Comparison of ENCODE assay signal across 9 mouse cellular contexts in the genomic region with DNA sequence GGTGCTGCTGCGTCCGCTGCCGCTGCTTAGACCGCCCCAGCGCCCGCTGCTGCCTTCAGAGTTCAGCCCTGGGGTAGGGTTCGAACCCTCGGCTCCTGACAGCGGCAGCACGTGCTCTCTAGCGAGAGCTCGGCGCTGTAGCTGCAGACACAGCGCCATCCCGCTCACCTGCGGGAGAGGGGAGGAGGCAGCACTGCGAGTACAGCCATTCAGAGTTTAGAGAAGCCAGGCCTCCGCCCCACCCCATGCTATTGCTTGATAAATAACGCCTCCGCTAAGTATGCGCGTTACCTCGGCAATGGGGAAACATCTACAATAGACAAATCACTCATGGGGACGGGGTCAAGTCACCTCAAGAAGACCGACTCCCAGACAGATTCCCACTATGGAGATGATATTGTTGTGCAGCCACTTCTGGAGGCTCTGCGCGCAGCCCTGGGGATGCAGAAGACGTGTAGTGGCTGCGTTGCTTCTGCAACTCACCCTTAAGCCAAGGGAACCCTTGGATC. TPM values are rescaled to one million over a fixed set of nuclear protein-coding genes. Genes with fewer than 3 reads are reported as not detected.
DNase-seq lines count a peak whose midpoint lies in the region; ATAC-seq lines count a peak whose summit lies in the region.
"Had no signal": no experiment of that assay in that cellular context is flagged by ENCODE, and none has a peak within 500 bp of the region (broad histone marks: within the 10 kb centered on the region; RNA-seq: fewer than 3 reads in every experiment).

No protein-coding gene starts in this region.

- H3K9ac ChIP-seq in kidney, embryonic 15.5 days = no peak overlapping the region
- H3K9ac ChIP-seq in intestine, embryonic 14.5 days (ENCODE audit: low read length) = no peak overlapping the region
- no peak overlapping the region for H3K9ac ChIP-seq in midbrain, embryonic 14.5 days (replicated peaks; ENCODE audit: low read length)

- peak; percentile 6; the same call in 1 of the 2 replicates for ATAC-seq in kidney, embryonic 15.5 days (replicated peaks; ENCODE audit: low FRiP score)
- ATAC-seq in intestine, embryonic 14.5 days (replicated peaks; ENCODE audit: low FRiP score, low TSS enrichment, low read depth) = peak; percentile 14; the same call in 1 of the 2 replicates
- ATAC-seq in midbrain, embryonic 14.5 days (ENCODE audit: low FRiP score, low TSS enrichment) = no peak

- peaks cover 44% of the 10 kb centered on the region for H3K4me1 ChIP-seq in kidney, embryonic 15.5 days
- H3K4me1 ChIP-seq in intestine, embryonic 14.5 days (replicated peaks; ENCODE audit: control insufficient read depth, insufficient read depth, low read length) = peaks cover 24% of the 10 kb centered on the region
- H3K4me1 ChIP-seq in midbrain, embryonic 14.5 days (ENCODE audit: control insufficient read depth, insufficient read depth, low read length) = peaks cover 14% of the 10 kb centered on the region; the same call in 1 of the 2 replicates

- no peak for DNase-seq in kidney, postnatal 36 days
- peak; percentile 74 for DNase-seq in embryo, embryonic 10.5 days (ENCODE audit: low spot score)
- peak; percentile 76 for DNase-seq in intestine, embryonic 14.5 days (ENCODE audit: low spot score)
- peak; percentile 49 for DNase-seq in midbrain, embryonic 14.5 days
- no peak for DNase-seq in thymus, postnatal 0 days (ENCODE audit: low spot score)
- DNase-seq in cerebellum, adult 11 months = no peak
- no peak for DNase-seq in frontal cortex, postnatal 10 days (ENCODE audit: low spot score in 2 of 2)

- H3K27ac ChIP-seq in kidney, embryonic 15.5 days = peak overlapping the region; percentile 34; the same call in 1 of the 2 replicates
- H3K27ac ChIP-seq in intestine, embryonic 14.5 days (ENCODE audit: low read depth) = peak overlapping the region; percentile 55
- H3K27ac ChIP-seq in midbrain, embryonic 14.5 days (replicated peaks; ENCODE audit: low read depth, low read length) = peak overlapping the region; percentile 75

- H3K36me3 ChIP-seq in kidney, embryonic 15.5 days = peaks cover 37% of the 10 kb centered on the region
- H3K36me3 ChIP-seq in intestine, embryonic 14.5 days (ENCODE audit: control insufficient read depth, insufficient read depth, low read length) = peaks cover 39% of the 10 kb centered on the region
- H3K36me3 ChIP-seq in midbrain, embryonic 14.5 days (ENCODE audit: control insufficient read depth, insufficient read depth, low read length) = peaks cover 9% of the 10 kb centered on the region

- H3K27me3 ChIP-seq in kidney, embryonic 15.5 days = peaks cover 25% of the 10 kb centered on the region
- H3K27me3 ChIP-seq in intestine, embryonic 14.5 days (replicated peaks; ENCODE audit: control insufficient read depth, insufficient read depth, low read length) = no peaks in the 10 kb centered on the region
- peaks cover 3% of the 10 kb centered on the region; the same call in 1 of the 2 replicates for H3K27me3 ChIP-seq in midbrain, embryonic 14.5 days (ENCODE audit: control insufficient read depth, insufficient read depth, low read length)

- peak overlapping the region; percentile 57 for H3K4me2 ChIP-seq in kidney, embryonic 15.5 days
- peak overlapping the region; percentile 47 for H3K4me2 ChIP-seq in intestine, embryonic 14.5 days (ENCODE audit: low read length)
- H3K4me2 ChIP-seq in midbrain, embryonic 14.5 days (ENCODE audit: low read length) = peak overlapping the region; percentile 36; the same call in 1 of the 2 replicates

- peak overlapping the region; percentile 29 for H3K4me3 ChIP-seq in kidney, embryonic 15.5 days (replicated peaks)
- no peak overlapping the region for H3K4me3 ChIP-seq in intestine, embryonic 14.5 days (ENCODE audit: low read depth, low read length)
- no peak overlapping the region for H3K4me3 ChIP-seq in midbrain, embryonic 14.5 days (replicated peaks; ENCODE audit: low read depth, low read length)

- WGBS in kidney, embryonic 15.5 days = 15% methylated on average over 29 of the region's 29 CpGs
- WGBS in intestine, embryonic 14.5 days = 10% methylated on average over 29 of the region's 29 CpGs
- 6% methylated on average over 29 of the region's 29 CpGs for WGBS in midbrain, embryonic 14.5 days

- H3K9me3 ChIP-seq in kidney, embryonic 15.5 days (replicated peaks) = no peaks in the 10 kb centered on the region
- no peaks in the 10 kb centered on the region for H3K9me3 ChIP-seq in intestine, embryonic 14.5 days (ENCODE audit: control insufficient read depth, low read length)
- H3K9me3 ChIP-seq in midbrain, embryonic 14.5 days (ENCODE audit: control insufficient read depth, low read length) = no peaks in the 10 kb centered on the region
- H3K9me3 ChIP-seq: G1E had no signal

RNA-seq across cellular contexts. Expression of a gene that starts 4.5 kb away (rescaled TPM):
- polyA plus RNA-seq in kidney, embryonic 15.5 days (2015; fragmentation: Nextera tagmentation; extraction: Ambion mirVana) = 1.2 and 2.4 TPM in 2 replicates
- polyA plus RNA-seq in intestine, embryonic 14.5 days (2014; fragmentation: Nextera tagmentation; extraction: Ambion mirVana) = 2.6 and 3.0 TPM in 2 replicates
- polyA plus RNA-seq in midbrain, embryonic 14.5 days (2014; fragmentation: Nextera tagmentation; extraction: Ambion mirVana) = 0.76 and 1.0 TPM in 2 replicates
- 143 and 146 TPM in 2 replicates for polyA plus RNA-seq in thymus, postnatal 0 days (2015; fragmentation: Nextera tagmentation; extraction: Ambion mirVana)

RNA-seq across cellular contexts. Expression of a gene that starts 6.5 kb away (rescaled TPM):
- polyA plus RNA-seq in kidney, embryonic 15.5 days (2015; fragmentation: Nextera tagmentation; extraction: Ambion mirVana) = 0.10 and 0.23 TPM in 2 replicates
- polyA plus RNA-seq in intestine, embryonic 14.5 days (2014; fragmentation: Nextera tagmentation; extraction: Ambion mirVana) = 0.24 TPM in 1 of 2 replicates, not detected in the other
- polyA plus RNA-seq in midbrain, embryonic 14.5 days (2014; fragmentation: Nextera tagmentation; extraction: Ambion mirVana) = 0.16 and 0.54 TPM in 2 replicates
- polyA plus RNA-seq in thymus, postnatal 0 days (2015; fragmentation: Nextera tagmentation; extraction: Ambion mirVana) = 0.17 TPM in 1 of 2 replicates, not detected in the other
- polyA plus RNA-seq: G1E had no signal

RNA-seq across cellular contexts. Expression of a gene that starts 18.8 kb away (rescaled TPM):
- 196 and 207 TPM in 2 replicates for polyA plus RNA-seq in kidney, embryonic 15.5 days (2015; fragmentation: Nextera tagmentation; extraction: Ambion mirVana)
- 129 and 139 TPM in 2 replicates for polyA plus RNA-seq in intestine, embryonic 14.5 days (2014; fragmentation: Nextera tagmentation; extraction: Ambion mirVana)
- 38.4 and 59.7 TPM in 2 replicates for polyA plus RNA-seq in midbrain, embryonic 14.5 days (2014; fragmentation: Nextera tagmentation; extraction: Ambion mirVana)
- polyA plus RNA-seq in thymus, postnatal 0 days (2015; fragmentation: Nextera tagmentation; extraction: Ambion mirVana) = 4.8 and 5.1 TPM in 2 replicates
- polyA plus RNA-seq: G1E had no signal

RNA-seq across cellular contexts. Expression of a gene that starts 22.4 kb away (rescaled TPM):
- polyA plus RNA-seq in kidney, embryonic 15.5 days (2015; fragmentation: Nextera tagmentation; extraction: Ambion mirVana) = 0.97 and 1.4 TPM in 2 replicates
- 0.80 and 1.0 TPM in 2 replicates for polyA plus RNA-seq in intestine, embryonic 14.5 days (2014; fragmentation: Nextera tagmentation; extraction: Ambion mirVana)
- polyA plus RNA-seq in midbrain, embryonic 14.5 days (2014; fragmentation: Nextera tagmentation; extraction: Ambion mirVana) = 2.4 and 2.7 TPM in 2 replicates
- polyA plus RNA-seq in thymus, postnatal 0 days (2015; fragmentation: Nextera tagmentation; extraction: Ambion mirVana) = 5.1 and 7.6 TPM in 2 replicates
- polyA plus RNA-seq: G1E had no signal

RNA-seq across cellular contexts. Expression of a gene that starts 29.7 kb away (rescaled TPM):
- polyA plus RNA-seq in kidney, embryonic 15.5 days (2015; fragmentation: Nextera tagmentation; extraction: Ambion mirVana) = 0.78 and 1.1 TPM in 2 replicates
- polyA plus RNA-seq in intestine, embryonic 14.5 days (2014; fragmentation: Nextera tagmentation; extraction: Ambion mirVana) = 0.43 and 0.73 TPM in 2 replicates
- 0.33 and 0.34 TPM in 2 replicates for polyA plus RNA-seq in midbrain, embryonic 14.5 days (2014; fragmentation: Nextera tagmentation; extraction: Ambion mirVana)
- 0.20 and 0.37 TPM in 2 replicates for polyA plus RNA-seq in thymus, postnatal 0 days (2015; fragmentation: Nextera tagmentation; extraction: Ambion mirVana)
- polyA plus RNA-seq: G1E had no signal

Comparison
In these comparisons a context has a peak if more than half of its experiments do, and no peak if none do; other contexts are left out.
1. DNase-seq: peak in embryo, embryonic 10.5 days (single experiment), intestine, embryonic 14.5 days (single experiment) and midbrain, embryonic 14.5 days (single experiment); none in kidney, postnatal 36 days (0 of 2), thymus, postnatal 0 days (single experiment), cerebellum, adult 11 months (single experiment) and frontal cortex, postnatal 10 days (0 of 2).
2. RNA of a gene that starts 4.5 kb away (polyA plus RNA-seq): 143 to 146 TPM in thymus, postnatal 0 days; 2.6 to 3.0 TPM in intestine, embryonic 14.5 days, 1.2 to 2.4 TPM in kidney, embryonic 15.5 days and 0.76 to 1.0 TPM in midbrain, embryonic 14.5 days; every median in the first group is over 10 times any median in the second.
3. Peak in every context shown above with its lines, with median percentiles within 50 percentile points of each other: H3K27ac ChIP-seq and H3K4me2 ChIP-seq.